Mouse (Mus musculus): ENCODE measurements at regions not wholly inside any gene's neighbourhood (a gene's known extent, or its start where the extent isn't known, plus 50 kb on each side); places are given as distances from the start of the nearest gene placed in this dataset.

DNA sequence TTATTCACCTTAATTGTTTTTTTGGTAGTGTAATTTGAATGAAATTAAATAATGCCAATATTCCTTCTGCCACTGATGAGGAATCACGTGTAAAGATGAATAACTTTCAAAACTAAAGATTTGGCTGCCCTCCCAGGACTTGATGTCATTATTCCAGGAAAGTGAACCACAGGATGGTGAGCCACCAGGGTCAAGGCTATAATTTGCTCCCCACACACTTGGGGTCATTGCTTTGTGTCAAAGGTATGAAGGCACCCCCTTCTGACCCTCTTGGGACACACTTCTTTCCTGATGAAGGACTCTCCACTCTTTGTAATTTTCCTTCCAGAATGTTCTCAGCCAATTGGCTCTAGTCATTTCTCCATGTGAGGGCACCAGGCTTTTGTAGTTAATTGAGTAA is 313.4 kb downstream of the Gm11011 start:
- H3K9ac ChIP-seq (replicated peaks): no peak overlapping the region
- 35% methylated on average over 1 of the region's 1 CpGs for WGBS

DNA sequence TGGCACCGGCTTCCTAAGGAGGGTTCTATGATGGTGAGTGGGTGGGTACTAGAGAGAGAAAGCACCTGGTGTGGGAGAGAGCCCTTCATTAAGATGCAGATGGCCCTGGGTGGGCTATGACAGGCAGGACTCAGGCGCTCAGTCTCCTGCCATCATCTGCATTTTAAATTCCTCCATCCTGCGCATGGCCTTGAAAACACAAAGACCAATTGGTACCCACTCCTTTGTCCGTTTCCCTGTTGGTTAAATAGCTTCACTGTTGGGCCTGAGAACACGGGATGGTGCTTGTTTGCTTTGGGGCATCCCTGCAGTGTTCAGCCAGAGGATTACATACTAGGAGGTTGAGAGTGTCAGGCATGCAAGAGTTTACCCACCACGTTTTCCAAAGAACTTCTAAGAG is 314.9 kb downstream of the Gm11011 start:
- H3K4me3 ChIP-seq: no peak overlapping the region
- no peak overlapping the region for H3K4me2 ChIP-seq (replicated peaks)
- no peaks in the 10 kb centered on the region for H3K27me3 ChIP-seq
- H3K36me3 ChIP-seq: no peaks in the 10 kb centered on the region
- H3K9ac ChIP-seq (replicated peaks): no peak overlapping the region
- H3K9me3 ChIP-seq: no peaks in the 10 kb centered on the region
- peaks cover 15% of the 10 kb centered on the region for H3K4me1 ChIP-seq
- no peak overlapping the region for H3K27ac ChIP-seq (replicated peaks)
- no peak for ATAC-seq (replicated peaks)
- 9% methylated on average over 6 of the region's 6 CpGs for WGBS

More for the DNA sequence above, 313.4 kb downstream of the Gm11011 start:
- no peak overlapping the region for H3K4me3 ChIP-seq
- H3K27me3 ChIP-seq: no peaks in the 10 kb centered on the region
- H3K9me3 ChIP-seq: no peaks in the 10 kb centered on the region
- H3K36me3 ChIP-seq: no peaks in the 10 kb centered on the region
- no peak overlapping the region for H3K27ac ChIP-seq (replicated peaks)
- no peak overlapping the region for H3K4me2 ChIP-seq (replicated peaks)
- peaks cover 15% of the 10 kb centered on the region for H3K4me1 ChIP-seq
- no peak for ATAC-seq (replicated peaks)

DNA sequence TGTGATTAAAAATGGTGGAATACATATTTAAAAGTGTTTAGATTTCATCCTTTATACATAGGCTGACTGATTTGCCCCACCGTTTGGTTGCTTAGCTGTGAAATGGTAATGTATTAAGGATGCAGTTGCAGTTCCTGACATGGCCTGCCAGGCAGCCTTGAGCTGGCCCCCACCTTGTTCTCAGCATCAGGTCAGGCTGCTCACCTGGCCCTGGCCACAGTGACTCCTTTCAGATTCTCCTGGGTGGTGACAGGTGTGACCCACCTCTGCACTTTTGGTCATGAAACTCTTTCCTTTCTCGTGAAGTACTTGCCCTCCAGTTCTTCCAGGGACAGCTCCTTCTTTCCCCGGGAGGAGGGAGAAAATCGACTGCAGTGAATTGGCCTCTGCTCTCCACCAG is 315.5 kb downstream of the Gm11011 start:
- peaks cover 15% of the 10 kb centered on the region for H3K4me1 ChIP-seq
- WGBS: 40% methylated on average over 4 of the region's 4 CpGs
- no peak for ATAC-seq (replicated peaks)
- no peaks in the 10 kb centered on the region for H3K9me3 ChIP-seq
- H3K4me3 ChIP-seq: no peak overlapping the region
- no peaks in the 10 kb centered on the region for H3K36me3 ChIP-seq
- H3K27ac ChIP-seq (replicated peaks): no peak overlapping the region
- H3K9ac ChIP-seq (replicated peaks): no peak overlapping the region
- H3K4me2 ChIP-seq (replicated peaks): no peak overlapping the region
- no peaks in the 10 kb centered on the region for H3K27me3 ChIP-seq

DNA sequence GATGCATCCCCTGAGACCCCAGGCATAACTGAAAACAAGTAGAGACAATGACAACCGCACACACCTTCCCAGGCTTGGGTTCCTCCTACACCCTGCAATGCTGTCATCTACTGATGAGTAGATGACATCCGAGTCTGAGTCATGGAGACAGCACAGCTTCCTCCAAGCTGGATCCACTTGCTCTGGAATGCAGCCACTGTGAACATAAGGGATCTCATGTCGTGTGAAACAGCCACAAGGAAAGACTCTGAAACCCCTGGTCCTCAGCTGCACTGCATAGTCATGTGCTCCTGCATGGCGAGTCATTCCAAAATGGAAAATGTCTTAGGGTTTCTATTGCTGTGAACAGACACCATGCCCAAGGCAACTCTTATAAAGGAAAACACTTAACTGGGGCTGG is 305.2 kb upstream of the Zfp64 start:
- no peaks in the 10 kb centered on the region for H3K27me3 ChIP-seq
- WGBS: 82% methylated on average over 4 of the region's 4 CpGs
- no peak for ATAC-seq (replicated peaks)

DNA sequence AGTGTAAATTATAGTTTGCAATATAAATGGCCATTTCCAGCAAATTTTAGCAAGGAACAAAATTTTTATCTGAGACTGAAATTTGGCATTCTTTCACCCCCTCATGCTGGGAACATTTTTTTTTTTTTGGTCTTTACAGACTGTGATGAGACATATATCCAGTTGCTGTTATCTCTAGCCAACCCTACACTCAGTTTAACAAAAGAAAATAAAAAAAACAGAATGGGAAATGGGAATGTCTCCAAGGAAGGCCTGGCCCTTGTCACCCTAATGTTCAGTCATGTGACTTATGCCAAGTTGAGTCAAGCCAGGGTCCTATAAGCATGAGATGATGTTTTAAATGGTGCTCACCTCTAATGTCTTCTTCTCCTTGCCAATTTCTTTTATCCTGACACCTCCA is 289.2 kb upstream of the Zfp64 start:
- Histone ChIP-seq H3K36me3 (no peaks in the 10 kb centered on the region), H3K4me2 (replicated peaks) (no peak overlapping the region), H3K9me3 (no peaks in the 10 kb centered on the region), H3K4me1 (no peaks in the 10 kb centered on the region), H3K27ac (replicated peaks) (no peak overlapping the region), H3K4me3 (no peak overlapping the region), H3K9ac (replicated peaks) (no peak overlapping the region), H3K27me3 (no peaks in the 10 kb centered on the region)
- ATAC-seq (replicated peaks): no peak

More for the DNA sequence above, 305.2 kb upstream of the Zfp64 start:
- no peaks in the 10 kb centered on the region for H3K9me3 ChIP-seq
- H3K27ac ChIP-seq (replicated peaks): no peak overlapping the region
- H3K9ac ChIP-seq (replicated peaks): no peak overlapping the region
- H3K4me1 ChIP-seq: no peaks in the 10 kb centered on the region
- no peak overlapping the region for H3K4me2 ChIP-seq (replicated peaks)
- H3K36me3 ChIP-seq: no peaks in the 10 kb centered on the region
- no peak overlapping the region for H3K4me3 ChIP-seq

DNA sequence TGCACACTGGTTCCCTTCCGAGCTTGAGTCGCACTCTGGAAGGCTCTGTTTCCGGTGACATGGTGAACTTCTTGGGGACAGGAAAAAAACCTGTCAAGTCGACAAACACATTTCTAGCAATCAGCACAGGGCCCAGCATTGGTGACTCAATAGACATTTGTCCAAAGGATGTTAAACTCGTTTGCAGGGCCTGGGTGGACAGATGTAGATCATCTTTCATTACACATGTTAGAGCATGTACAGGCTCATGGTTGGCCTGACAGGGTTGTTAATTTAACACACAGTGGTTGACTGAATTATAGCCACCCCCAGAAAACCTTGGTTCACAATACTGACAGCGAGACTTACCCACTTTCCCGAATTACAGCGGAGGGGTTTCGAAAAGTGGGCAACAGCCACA is 288.6 kb upstream of the Zfp64 start:
- ATAC-seq (replicated peaks): no peak
- H3K27me3 ChIP-seq: no peaks in the 10 kb centered on the region

DNA sequence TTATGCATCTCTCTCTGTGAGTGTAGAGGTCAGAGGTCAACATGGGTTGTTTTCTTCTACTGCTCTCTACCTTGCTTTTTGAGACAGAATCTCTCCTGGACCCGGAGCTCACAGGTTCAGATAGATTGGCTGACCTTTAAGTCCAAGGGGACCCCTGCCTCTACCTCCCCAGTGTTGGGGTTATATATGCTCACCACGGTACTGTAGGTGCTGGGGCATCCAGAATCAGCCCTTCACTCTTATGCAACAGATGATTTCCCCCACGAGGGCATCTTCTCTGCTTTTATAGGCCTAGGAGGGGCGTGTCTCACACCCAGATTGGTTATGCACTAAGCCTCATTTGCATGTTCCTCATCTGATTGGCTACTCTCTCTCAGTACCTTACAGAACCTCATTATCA is 282.5 kb upstream of the Zfp64 start:
- Histone ChIP-seq H3K9me3 (no peaks in the 10 kb centered on the region), H3K9ac (replicated peaks) (no peak overlapping the region), H3K36me3 (no peaks in the 10 kb centered on the region), H3K27ac (replicated peaks) (no peak overlapping the region), H3K4me1 (no peaks in the 10 kb centered on the region), H3K4me3 (no peak overlapping the region), H3K4me2 (replicated peaks) (no peak overlapping the region), H3K27me3 (no peaks in the 10 kb centered on the region)
- 90% methylated on average over 4 of the region's 4 CpGs for WGBS
- ATAC-seq (replicated peaks): no peak

More for the DNA sequence above, 288.6 kb upstream of the Zfp64 start:
- Histone ChIP-seq H3K4me1 (no peaks in the 10 kb centered on the region), H3K4me2 (replicated peaks) (no peak overlapping the region), H3K27ac (replicated peaks) (no peak overlapping the region), H3K4me3 (no peak overlapping the region), H3K36me3 (no peaks in the 10 kb centered on the region), H3K9ac (replicated peaks) (no peak overlapping the region), H3K9me3 (no peaks in the 10 kb centered on the region)
- WGBS: 89% methylated on average over 9 of the region's 9 CpGs

DNA sequence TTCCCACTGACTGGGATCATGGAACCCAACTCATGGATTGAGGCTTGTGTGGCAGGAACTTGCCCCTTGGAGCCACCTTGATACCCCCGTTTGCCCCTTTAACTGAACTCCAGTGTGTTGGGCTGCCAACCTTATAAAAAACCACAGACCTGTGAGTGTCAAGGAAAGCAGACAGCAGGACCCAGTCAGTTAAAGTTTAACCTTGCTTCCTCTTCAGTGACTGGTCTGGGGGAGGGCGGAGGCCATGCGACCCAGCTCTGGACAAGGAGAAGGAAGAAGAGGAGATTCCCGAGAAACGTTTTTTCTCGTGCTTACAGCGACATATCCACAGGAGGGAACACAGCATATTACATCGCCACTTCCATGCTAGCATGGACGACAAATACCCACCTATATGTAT is 281.9 kb upstream of the Zfp64 start:
- no peak for ATAC-seq (replicated peaks)
- Histone ChIP-seq H3K4me2 (replicated peaks) (no peak overlapping the region), H3K27me3 (no peaks in the 10 kb centered on the region), H3K4me3 (no peak overlapping the region), H3K4me1 (no peaks in the 10 kb centered on the region), H3K9ac (replicated peaks) (no peak overlapping the region), H3K36me3 (no peaks in the 10 kb centered on the region), H3K27ac (replicated peaks) (no peak overlapping the region), H3K9me3 (no peaks in the 10 kb centered on the region)
- WGBS: 93% methylated on average over 9 of the region's 9 CpGs

DNA sequence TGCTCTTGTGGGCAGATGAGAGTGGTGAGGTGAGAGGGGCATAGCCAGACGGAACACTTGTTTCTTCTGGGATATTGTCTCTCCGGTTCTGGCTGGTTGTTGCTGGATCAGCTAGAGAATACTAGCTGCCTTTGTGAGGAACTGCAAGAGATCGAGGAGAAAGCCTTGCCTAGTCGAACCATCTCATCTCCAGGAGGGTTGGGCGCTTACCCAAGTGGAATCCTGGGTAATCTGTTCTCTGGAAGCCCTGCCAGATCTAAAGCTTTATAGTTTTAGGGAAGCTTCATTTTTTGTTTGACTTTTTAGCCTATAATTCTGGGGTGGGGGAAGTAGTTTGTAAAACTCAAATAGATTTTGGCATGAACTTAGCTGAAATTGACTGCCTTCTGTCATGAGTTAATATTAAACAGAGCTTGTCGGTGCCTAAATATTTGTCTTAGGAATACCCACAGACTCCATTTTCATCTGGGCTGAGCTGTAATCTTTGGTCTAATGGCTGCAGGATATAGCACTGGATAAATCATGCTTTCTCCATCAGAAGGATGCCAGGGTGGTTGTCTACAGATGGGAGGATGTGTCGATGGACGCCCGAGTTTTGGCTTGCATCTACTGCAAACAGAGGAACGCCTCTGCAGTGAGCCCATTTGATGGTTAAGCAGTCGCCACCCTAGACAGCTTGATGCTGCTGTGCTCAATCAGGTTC is 279.1 kb upstream of the Zfp64 start:
- Histone ChIP-seq H3K9ac (replicated peaks) (no peak overlapping the region), H3K36me3 (no peaks in the 10 kb centered on the region), H3K4me3 (no peak overlapping the region), H3K9me3 (no peaks in the 10 kb centered on the region), H3K27ac (replicated peaks) (no peak overlapping the region), H3K4me1 (no peaks in the 10 kb centered on the region), H3K27me3 (no peaks in the 10 kb centered on the region), H3K4me2 (replicated peaks) (no peak overlapping the region)
- 89% methylated on average over 11 of the region's 11 CpGs for WGBS
- no peak for ATAC-seq (replicated peaks)

DNA sequence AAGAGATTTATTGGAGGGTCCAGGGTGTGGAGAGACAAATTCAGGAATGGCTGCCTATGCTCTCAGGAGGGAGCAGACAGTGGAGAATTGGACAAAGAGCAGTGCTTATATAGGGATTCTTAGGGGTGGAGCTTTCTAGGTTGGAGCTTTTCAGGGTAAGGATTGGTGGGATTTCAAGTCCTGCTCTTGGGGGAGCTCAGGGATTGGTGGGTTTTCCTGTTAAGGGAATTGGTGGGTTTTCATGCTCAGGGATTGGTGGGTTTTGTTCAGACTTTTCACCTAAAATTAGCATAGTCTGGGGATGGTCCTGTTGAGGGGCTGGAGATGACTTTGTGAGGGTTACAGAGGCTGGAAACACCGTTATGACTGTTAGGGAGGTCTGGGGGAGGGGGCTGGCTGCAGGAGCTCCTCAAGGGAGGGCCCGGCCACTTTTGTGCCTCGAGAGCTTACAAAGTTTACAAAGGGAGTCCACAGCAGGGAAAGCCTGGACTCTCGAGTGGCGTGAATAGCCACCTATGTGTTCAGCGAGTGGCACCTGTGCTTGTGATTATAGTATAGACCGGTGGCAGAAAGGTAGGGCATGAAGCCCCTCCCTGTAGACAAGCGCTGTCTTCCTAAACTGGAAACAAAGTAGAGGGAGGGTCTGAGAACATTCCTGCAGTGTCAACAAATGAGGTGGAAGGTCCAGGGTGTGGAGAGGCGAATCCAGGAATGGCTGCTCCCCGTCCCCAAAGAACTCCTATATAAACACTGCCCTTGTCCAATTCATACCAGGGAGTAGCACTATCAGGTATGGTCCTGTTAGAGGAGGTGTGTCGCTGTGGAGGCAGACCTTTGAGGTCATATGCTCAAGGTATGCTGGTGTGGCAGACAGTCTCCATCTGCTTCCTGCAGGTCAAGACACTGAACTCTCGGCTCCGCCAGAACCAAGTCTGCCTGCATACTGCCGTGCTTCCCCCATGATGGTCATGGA is 278.1 kb upstream of the Zfp64 start:
- no peak overlapping the region for H3K4me2 ChIP-seq (replicated peaks)
- H3K4me1 ChIP-seq: no peaks in the 10 kb centered on the region
- no peak overlapping the region for H3K9ac ChIP-seq (replicated peaks)
- no peaks in the 10 kb centered on the region for H3K27me3 ChIP-seq
- no peak for ATAC-seq (replicated peaks)
- no peak overlapping the region for H3K27ac ChIP-seq (replicated peaks)
- H3K36me3 ChIP-seq: no peaks in the 10 kb centered on the region
- WGBS: 77% methylated on average over 14 of the region's 14 CpGs
- H3K4me3 ChIP-seq: no peak overlapping the region
- no peaks in the 10 kb centered on the region for H3K9me3 ChIP-seq

DNA sequence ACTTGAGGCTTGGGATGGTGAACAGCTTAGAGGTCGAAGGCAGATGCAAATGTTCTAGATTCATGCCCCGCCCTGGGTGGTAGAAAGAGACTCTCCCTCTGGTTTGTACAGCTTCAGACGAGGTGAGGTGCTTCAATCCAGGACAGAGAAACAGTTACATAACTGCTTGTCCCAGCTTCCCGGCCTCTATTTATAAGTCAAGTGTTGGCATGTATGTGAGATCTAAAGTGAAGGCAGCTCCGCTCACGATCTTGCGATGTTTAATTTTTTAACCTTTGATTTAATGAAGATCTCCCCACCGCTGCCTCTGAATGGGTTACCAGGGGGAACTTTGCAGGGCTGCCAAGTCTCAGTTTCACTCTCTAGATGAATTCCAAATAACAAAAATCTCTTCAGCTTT is 266.9 kb upstream of the Zfp64 start:
- Histone ChIP-seq H3K9ac (replicated peaks) (no peak overlapping the region), H3K27ac (replicated peaks) (no peak overlapping the region), H3K4me3 (no peak overlapping the region), H3K36me3 (no peaks in the 10 kb centered on the region), H3K27me3 (no peaks in the 10 kb centered on the region), H3K4me2 (replicated peaks) (no peak overlapping the region), H3K4me1 (no peaks in the 10 kb centered on the region), H3K9me3 (no peaks in the 10 kb centered on the region)
- no peak for ATAC-seq (replicated peaks)
- 83% methylated on average over 8 of the region's 8 CpGs for WGBS

DNA sequence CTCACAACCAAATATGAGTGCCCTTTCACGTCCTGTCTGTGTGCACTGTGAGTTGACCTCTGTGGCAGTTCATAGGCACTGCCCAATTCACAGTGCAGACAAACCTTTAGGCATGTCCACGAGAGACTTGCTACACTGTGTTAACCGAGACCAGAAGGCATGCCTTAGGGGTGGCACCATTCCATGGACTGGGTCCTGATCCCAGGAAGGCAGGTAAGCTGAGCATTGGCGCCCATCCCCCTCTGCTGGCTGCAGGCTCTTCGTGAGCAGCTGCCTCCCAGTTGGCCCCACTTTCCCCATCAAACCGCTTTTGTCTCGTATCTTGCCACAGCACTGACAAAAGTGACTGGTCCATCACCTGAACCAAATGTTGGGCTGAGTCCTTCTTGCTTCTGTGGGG is 265.8 kb upstream of the Zfp64 start:
- WGBS: 72% methylated on average over 7 of the region's 7 CpGs

More for the DNA sequence above, 265.8 kb upstream of the Zfp64 start:
- no peaks in the 10 kb centered on the region for H3K36me3 ChIP-seq
- no peak overlapping the region for H3K27ac ChIP-seq (replicated peaks)
- no peak overlapping the region for H3K4me3 ChIP-seq
- no peaks in the 10 kb centered on the region for H3K4me1 ChIP-seq
- H3K9ac ChIP-seq (replicated peaks): no peak overlapping the region
- no peaks in the 10 kb centered on the region for H3K27me3 ChIP-seq
- H3K9me3 ChIP-seq: no peaks in the 10 kb centered on the region
- ATAC-seq (replicated peaks): no peak
- no peak overlapping the region for H3K4me2 ChIP-seq (replicated peaks)
